Mouse (Mus musculus): ENCODE results near the gene Hs2st1.

Hs2st1 gene

DNA sequence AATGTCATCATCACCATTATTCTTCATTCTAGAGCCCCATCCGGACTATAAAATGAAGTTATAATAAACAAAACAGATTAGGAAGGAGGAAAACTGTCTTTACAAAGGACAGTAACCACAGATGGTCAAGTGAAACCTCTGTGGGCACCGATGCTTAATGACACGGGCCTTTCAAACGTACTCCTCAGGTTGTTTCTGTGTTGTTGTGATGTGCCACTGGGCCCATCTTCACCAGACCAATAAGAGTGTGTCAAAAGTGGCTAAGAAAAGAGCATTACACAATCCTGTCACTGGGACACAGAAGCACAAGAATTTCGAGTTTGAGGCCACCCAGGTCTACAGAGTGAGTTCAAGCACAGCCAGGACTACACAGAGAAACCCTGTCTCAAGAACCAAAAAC, 95.3 kb downstream of the Hs2st1 start:
- in situ Hi-C loops (cut with MboI; ENCODE audit: low pct_unique_long_range_greater_than_20kb in 1 of 2, low sequenced_read_pairs in 2 of 2, unreplicated experiment in 1 of 2), result no loop called here

GRCm38 (mm10) chr3:144471954-144472353, 98.0 kb downstream of the Hs2st1 start:
- in situ Hi-C loops (cut with MboI; ENCODE audit: low pct_unique_long_range_greater_than_20kb in 1 of 2, low sequenced_read_pairs in 2 of 2, unreplicated experiment in 1 of 2), result no loop called here

DNA sequence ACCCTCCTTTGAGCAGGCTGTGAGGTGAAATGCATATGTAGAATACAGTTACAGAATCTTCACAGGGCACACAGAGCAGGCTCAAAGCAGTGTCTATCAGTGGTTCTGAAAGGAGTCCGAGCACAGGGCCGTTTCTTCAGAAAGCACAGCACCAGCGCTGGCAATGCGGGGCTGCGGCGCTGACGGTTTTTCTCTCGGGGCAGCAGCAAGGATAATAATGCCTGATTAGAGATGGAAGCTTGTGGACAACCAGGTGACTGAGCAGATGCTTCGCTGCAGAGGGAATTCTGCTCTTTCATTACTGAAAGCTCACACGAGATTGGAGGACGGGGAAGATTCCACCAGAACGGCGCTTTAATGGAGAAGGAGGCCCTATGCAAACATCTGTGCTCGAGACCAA, 99.1 kb downstream of the Hs2st1 start:
- in situ Hi-C loops (cut with MboI; ENCODE audit: low pct_unique_long_range_greater_than_20kb in 1 of 2, low sequenced_read_pairs in 2 of 2, unreplicated experiment in 1 of 2), result no loop called here

GRCm38 (mm10) chr3:144467521-144467920, 102.5 kb downstream of the Hs2st1 start:
- in situ Hi-C loops (cut with MboI; ENCODE audit: low pct_unique_long_range_greater_than_20kb in 1 of 2, low sequenced_read_pairs in 2 of 2, unreplicated experiment in 1 of 2), result no loop called here

- in situ Hi-C loops (cut with MboI; ENCODE audit: low pct_unique_long_range_greater_than_20kb in 1 of 2, low sequenced_read_pairs in 2 of 2, unreplicated experiment in 1 of 2), result no loop called here
Observed at GRCm38 (mm10) chr3:144466108-144466678, 103.8 kb downstream of the Hs2st1 start.

DNA sequence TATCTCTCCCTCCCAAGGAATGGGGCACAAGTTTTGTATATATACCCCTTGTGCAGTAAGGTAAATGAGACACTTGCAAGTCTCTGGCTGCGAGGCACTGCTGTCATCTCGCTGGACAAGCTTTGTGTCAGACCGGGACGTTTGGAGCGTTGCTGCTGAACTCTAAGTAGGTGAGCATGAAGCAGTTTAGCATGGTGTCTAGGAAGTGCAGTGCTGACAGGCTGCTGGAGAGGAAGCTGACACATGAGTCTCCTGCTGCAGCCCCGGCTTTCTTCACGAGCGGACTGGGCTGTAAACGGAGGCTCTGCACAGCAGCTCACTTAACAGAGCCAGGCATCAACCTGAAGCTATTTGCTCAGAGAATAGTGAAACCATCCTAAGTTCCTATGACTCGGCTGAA, 107.3 kb downstream of the Hs2st1 start:
- in situ Hi-C loops (cut with MboI; ENCODE audit: low pct_unique_long_range_greater_than_20kb in 1 of 2, low sequenced_read_pairs in 2 of 2, unreplicated experiment in 1 of 2), result no loop called here

- in situ Hi-C loops (cut with MboI; ENCODE audit: low pct_unique_long_range_greater_than_20kb in 1 of 2, low sequenced_read_pairs in 2 of 2, unreplicated experiment in 1 of 2), result no loop called here
Observed at GRCm38 (mm10) chr3:144460183-144460788, 109.7 kb downstream of the Hs2st1 start.

GRCm38 (mm10) chr3:144459285-144459697, 110.7 kb downstream of the Hs2st1 start:
- in situ Hi-C loops (cut with MboI; ENCODE audit: low pct_unique_long_range_greater_than_20kb in 1 of 2, low sequenced_read_pairs in 2 of 2, unreplicated experiment in 1 of 2), result loop anchor here in 1 of 2 experiments (10.0 kb wide), 1 partner anchor 266 kb away; the partner anchor contains the start of gene Sh3glb1

GRCm38 (mm10) chr3:144453701-144454430, 116.1 kb downstream of the Hs2st1 start:
- in situ Hi-C loops (cut with MboI; ENCODE audit: low pct_unique_long_range_greater_than_20kb in 1 of 2, low sequenced_read_pairs in 2 of 2, unreplicated experiment in 1 of 2), result loop anchor here in 1 of 2 experiments (10.0 kb wide), 1 partner anchor 271 kb away; the partner anchor contains the start of gene Sh3glb1

DNA sequence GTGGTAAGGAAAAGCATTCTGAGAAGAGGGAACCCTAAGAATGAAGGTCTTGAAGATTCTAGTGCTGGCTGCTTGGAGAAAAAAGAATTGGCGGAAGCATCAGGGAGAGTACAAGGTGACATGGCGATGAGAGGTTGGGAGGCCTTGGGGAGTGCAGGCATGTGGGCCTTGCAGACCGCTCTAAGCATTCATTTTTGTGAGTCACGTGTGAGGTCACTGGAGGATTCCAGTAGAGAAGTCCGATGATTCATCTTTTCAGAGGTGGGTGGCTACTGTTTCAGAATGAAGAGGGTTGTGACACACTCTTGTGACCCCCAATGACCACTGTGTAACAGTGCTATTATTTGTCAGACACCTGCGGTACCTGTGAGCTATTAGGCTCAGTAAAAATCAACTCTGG, 121.0 kb downstream of the Hs2st1 start:
- in situ Hi-C loops (cut with MboI; ENCODE audit: low pct_unique_long_range_greater_than_20kb in 1 of 2, low sequenced_read_pairs in 2 of 2, unreplicated experiment in 1 of 2), result no loop called here

DNA sequence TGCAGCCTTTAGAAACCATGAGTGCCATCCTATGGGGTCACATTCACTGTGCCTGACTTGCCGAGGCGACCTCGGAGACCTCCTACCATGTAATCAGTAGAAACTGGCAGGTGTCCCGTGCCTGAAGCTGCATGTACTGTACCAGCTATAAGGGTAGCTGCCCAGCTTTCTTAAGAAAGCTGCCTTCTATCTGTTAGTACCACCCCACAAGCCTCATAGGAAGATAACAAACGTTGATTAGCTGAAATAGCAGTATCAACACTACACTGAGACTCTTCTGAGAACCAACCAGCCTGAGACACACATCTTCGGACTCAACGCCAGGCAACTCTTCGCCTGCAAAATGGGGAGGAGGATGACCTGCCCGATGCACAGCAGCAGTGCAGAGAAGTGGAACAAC, 122.1 kb downstream of the Hs2st1 start:
- in situ Hi-C loops (cut with MboI; ENCODE audit: low pct_unique_long_range_greater_than_20kb in 1 of 2, low sequenced_read_pairs in 2 of 2, unreplicated experiment in 1 of 2), result no loop called here

- in situ Hi-C loops (cut with MboI; ENCODE audit: low pct_unique_long_range_greater_than_20kb in 1 of 2, low sequenced_read_pairs in 2 of 2, unreplicated experiment in 1 of 2), result no loop called here
Observed at GRCm38 (mm10) chr3:144446081-144446634, 123.8 kb downstream of the Hs2st1 start.

GRCm38 (mm10) chr3:144437871-144438398, 132.0 kb downstream of the Hs2st1 start:
- in situ Hi-C loops (cut with MboI; ENCODE audit: low pct_unique_long_range_greater_than_20kb in 1 of 2, low sequenced_read_pairs in 2 of 2, unreplicated experiment in 1 of 2), result no loop called here

DNA sequence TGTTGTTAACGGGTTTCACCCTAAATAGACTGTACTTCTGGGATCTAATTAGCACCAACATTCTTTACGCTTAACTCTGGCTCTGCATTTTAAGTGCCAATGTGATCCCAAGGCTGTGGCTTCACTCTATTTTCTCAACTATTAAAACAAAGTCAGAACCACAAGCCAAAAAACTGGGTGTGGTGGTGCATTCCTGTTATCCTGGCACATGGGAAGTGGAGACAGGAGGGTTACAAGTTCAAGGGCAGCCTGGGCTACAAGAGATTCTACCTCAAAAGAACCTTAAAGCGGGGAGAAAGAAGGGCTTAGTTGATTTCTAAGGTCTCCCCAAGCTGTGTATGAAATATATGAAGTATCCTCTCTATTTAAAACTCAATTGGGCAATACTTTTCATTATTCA, 133.9 kb downstream of the Hs2st1 start:
- in situ Hi-C loops (cut with MboI; ENCODE audit: low pct_unique_long_range_greater_than_20kb in 1 of 2, low sequenced_read_pairs in 2 of 2, unreplicated experiment in 1 of 2), result no loop called here

DNA sequence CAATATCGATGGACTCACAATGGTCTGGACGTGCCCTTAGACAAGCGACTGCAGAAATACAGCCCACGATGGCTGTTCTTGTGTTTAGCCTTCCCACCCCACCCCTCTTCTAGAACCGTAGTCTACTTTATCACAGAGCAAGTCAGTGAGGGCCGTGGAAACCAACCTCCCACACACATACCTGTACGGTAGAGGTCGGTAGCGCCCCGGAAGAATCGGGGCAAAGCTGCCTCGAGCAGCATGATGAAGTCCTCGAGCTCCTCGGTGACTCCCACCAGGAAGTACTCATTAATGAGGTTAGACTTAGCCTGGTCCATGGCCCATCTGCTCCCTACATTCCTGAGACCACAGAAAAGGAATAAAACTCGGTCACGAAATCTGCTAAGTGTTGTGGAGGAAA, 134.7 kb downstream of the Hs2st1 start:
- in situ Hi-C loops (cut with MboI; ENCODE audit: low pct_unique_long_range_greater_than_20kb in 1 of 2, low sequenced_read_pairs in 2 of 2, unreplicated experiment in 1 of 2), result no loop called here

GRCm38 (mm10) chr3:144434276-144434675, 135.7 kb downstream of the Hs2st1 start:
- in situ Hi-C loops (cut with MboI; ENCODE audit: low pct_unique_long_range_greater_than_20kb in 1 of 2, low sequenced_read_pairs in 2 of 2, unreplicated experiment in 1 of 2), result no loop called here

- in situ Hi-C loops (cut with MboI; ENCODE audit: low pct_unique_long_range_greater_than_20kb in 1 of 2, low sequenced_read_pairs in 2 of 2, unreplicated experiment in 1 of 2), result no loop called here
Observed at GRCm38 (mm10) chr3:144433039-144433438, 136.9 kb downstream of the Hs2st1 start.

GRCm38 (mm10) chr3:144432143-144432577, 137.8 kb downstream of the Hs2st1 start:
- in situ Hi-C loops (cut with MboI; ENCODE audit: low pct_unique_long_range_greater_than_20kb in 1 of 2, low sequenced_read_pairs in 2 of 2, unreplicated experiment in 1 of 2), result no loop called here
